Mouse (Mus musculus) spleen, adult 2 months (tissue): ENCODE data around the gene Itpa. TPM values are rescaled to one million over a fixed set of nuclear protein-coding genes. Genes with fewer than 3 reads are reported as not detected.
"Not testable (repeated sequence)": the region's sequence is repeated elsewhere in the genome, so short reads cannot be mapped to it uniquely, and the experiment has no call there.

Experiments used
- DNase-seq, 2 experiments: peaks; one replicate each; pipeline versions ENCODE4 v3.0.0 to v3.0.0-alpha.2; 2012 to 2021; ENCODE audit warnings: low spot score in 2 of 2, low read depth in 1 of 2
- H3K27ac ChIP-seq: fragments of 200-500 bp; 2 replicates; pipeline ENCODE4 v1.5.1; 2012; ENCODE audit warnings: low read length, inconsistent platforms; ENCODE audit not compliant: insufficient read depth
- H3K27me3 ChIP-seq: fragments of 200-500 bp; 2 replicates; pipeline ENCODE4 v1.6.1; 2012; ENCODE audit warnings: mild to moderate bottlenecking, moderate library complexity, low read length, inconsistent platforms; ENCODE audit not compliant: control insufficient read depth, insufficient read depth
- H3K36me3 ChIP-seq: fragments of 200-500 bp; 2 replicates; pipeline ENCODE4 v1.6.1; 2012; ENCODE audit warnings: mild to moderate bottlenecking, low read length, inconsistent platforms; ENCODE audit not compliant: control insufficient read depth, insufficient read depth
- H3K4me1 ChIP-seq: fragments of 200-500 bp; 2 replicates; pipeline ENCODE4 v1.6.1; 2011; ENCODE audit warnings: inconsistent platforms; ENCODE audit not compliant: control insufficient read depth, insufficient read depth, insufficient read length
- H3K4me3 ChIP-seq: fragments of 200-500 bp; 2 replicates; pipeline ENCODE4 v1.5.1; 2011; ENCODE audit warnings: mild to moderate bottlenecking, inconsistent platforms; ENCODE audit not compliant: insufficient read depth, insufficient read length; ENCODE audit errors: extremely low read depth
- CTCF ChIP-seq: fragments of 200-500 bp; IDR thresholded peaks from 2 replicates; pipeline ENCODE4 v1.5.1; 2011; ENCODE audit warnings: mild to moderate bottlenecking, inconsistent platforms; ENCODE audit not compliant: insufficient read depth, insufficient read length, insufficient replicate concordance; ENCODE audit errors: extremely low read depth
- POLR2A ChIP-seq: fragments of 200-500 bp; IDR thresholded peaks from 2 replicates; pipeline ENCODE4 v1.6.1; 2011; ENCODE audit warnings: low read depth, low read length, inconsistent platforms
- WGBS: fragments of 180-500 bp; shearing (Covaris S2); methylation state at CpG from one replicate; pipeline ENCODE4 v1.1.7; 2018; 5-methylcytosine and 5-hydroxymethylcytosine counted together
- polyA plus RNA-seq: library from polyadenylated mRNA; depleted of rRNA; stranded (reverse); fragments of >200 nt; gene quantifications from 2 replicates; pipeline ENCODE4 v1.2.3, GENCODE M21; 2012

Gene Itpa
- polyA plus RNA-seq, 1 experiment: 12.0 TPM

- Histone ChIP-seq H3K27me3 (no peaks in the 10 kb centered on the region; the same call in 1 of the 2 replicates), H3K4me1 (peaks cover 6% of the 10 kb centered on the region; the same call in 1 of the 2 replicates), H3K27ac (no peak overlapping the region), H3K4me3 (no peak overlapping the region), H3K36me3 (no peaks in the 10 kb centered on the region)
- 76% methylated on average over 6 of the region's 6 CpGs for WGBS
- no peak for DNase-seq
- TF ChIP-seq POLR2A: no peak
- no peak for TF ChIP-seq CTCF
Measured at GRCm38 (mm10) chr2:130641351-130642025, 25.9 kb upstream of the Itpa start.

GRCm38 (mm10) chr2:130642197-130642660 is 25.2 kb upstream of the Itpa start:
- H3K4me3 ChIP-seq: peak overlapping the region; percentile 80
- H3K4me1 ChIP-seq: peaks cover 6% of the 10 kb centered on the region; the same call in 1 of the 2 replicates
- no peak for DNase-seq
- no peaks in the 10 kb centered on the region for H3K36me3 ChIP-seq
- under 1% methylated on average over 25 of the region's 27 CpGs for WGBS
- no peaks in the 10 kb centered on the region for H3K27me3 ChIP-seq
- TF ChIP-seq CTCF (no peak), POLR2A (no peak)
- H3K27ac ChIP-seq: no peak overlapping the region

- TF ChIP-seq POLR2A: no peak
- no peak for TF ChIP-seq CTCF
- no peaks in the 10 kb centered on the region for H3K36me3 ChIP-seq
- H3K27ac ChIP-seq: no peak within 1 kb of the TSS
- peak; percentile 55 to 91 for DNase-seq
- no peaks in the 10 kb centered on the region for H3K27me3 ChIP-seq
- H3K4me1 ChIP-seq: peaks cover 6% of the 10 kb centered on the region; the same call in 1 of the 2 replicates
- 4% methylated on average over 38 of the region's 40 CpGs for WGBS
- peak within 1 kb of the TSS; percentile 80 for H3K4me3 ChIP-seq
Measured at GRCm38 (mm10) chr2:130642684-130643369, 24.6 kb upstream of the Itpa start, which contains the start of gene Lzts3. Gene Lzts3 (minus strand): TSS chr2:130642803.

GRCm38 (mm10) chr2:130645198-130645597 is 22.2 kb upstream of the Itpa start:
- TF ChIP-seq CTCF: no peak
- TF ChIP-seq POLR2A: no peak
- Histone ChIP-seq H3K36me3 (no peaks in the 10 kb centered on the region), H3K4me3 (no peak overlapping the region), H3K4me1 (peaks cover 6% of the 10 kb centered on the region; the same call in 1 of the 2 replicates), H3K27ac (no peak overlapping the region), H3K27me3 (no peaks in the 10 kb centered on the region)
- DNase-seq: no peak
- 83% methylated on average over 4 of the region's 4 CpGs for whole genome bisulfite sequencing

GRCm38 (mm10) chr2:130649028-130649427 is 18.4 kb upstream of the Itpa start:
- DNase-seq, H3K4me1 ChIP-seq, H3K36me3 ChIP-seq, H3K4me3 ChIP-seq, H3K27ac ChIP-seq, H3K27me3 ChIP-seq: not testable (repeated sequence)
- 90% methylated on average over 6 of the region's 6 CpGs for WGBS

GRCm38 (mm10) chr2:130653303-130653702 is 14.1 kb upstream of the Itpa start:
- Histone ChIP-seq H3K36me3 (peaks cover 22% of the 10 kb centered on the region), H3K27ac (no peak overlapping the region)

GRCm38 (mm10) chr2:130653760-130654159 is 13.7 kb upstream of the Itpa start:
- 93% methylated on average over 1 of the region's 1 CpGs for WGBS
- Histone ChIP-seq H3K36me3 (peaks cover 25% of the 10 kb centered on the region), H3K27ac (no peak overlapping the region), H3K27me3 (no peaks in the 10 kb centered on the region), H3K4me1 (no peaks in the 10 kb centered on the region), H3K4me3 (no peak overlapping the region)
- DNase-seq: no peak
- TF ChIP-seq CTCF: no peak
- TF ChIP-seq POLR2A: no peak

More at GRCm38 (mm10) chr2:130653303-130653702, 14.1 kb upstream of the Itpa start:
- DNase-seq: no peak
- Histone ChIP-seq H3K27me3 (no peaks in the 10 kb centered on the region), H3K4me3 (no peak overlapping the region), H3K4me1 (no peaks in the 10 kb centered on the region)
- WGBS: 96% methylated on average over 2 of the region's 2 CpGs
- TF ChIP-seq CTCF (no peak), POLR2A (no peak)
